Mouse (Mus musculus) neural tube, embryonic 13.5 days (tissue): ENCODE data around the gene D17H6S53E. TPM values are rescaled to one million over a fixed set of nuclear protein-coding genes. Genes with fewer than 3 reads are reported as not detected.

Experiments
- ATAC-seq: fragments of 200-750 bp; cut with Nextera tagmentation; 2 replicates; pipeline ENCODE4 v1.8.0; 2017; ENCODE audit warnings: low read depth, mild to moderate bottlenecking, moderate TSS enrichment, moderate library complexity
- H3K27ac ChIP-seq: fragments of 300-500 bp; sonication (generic); replicated peaks from 2 replicates; pipeline ENCODE4 v1.5.1; 2015; ENCODE audit warnings: moderate library complexity, mild to moderate bottlenecking, inconsistent platforms
- H3K27me3 ChIP-seq: fragments of 300-500 bp; sonication (generic); 2 replicates; pipeline ENCODE4 v1.6.1; 2015; ENCODE audit warnings: mild to moderate bottlenecking, inconsistent platforms
- H3K36me3 ChIP-seq: fragments of 300-500 bp; sonication (generic); 2 replicates; pipeline ENCODE4 v1.6.1; 2015; ENCODE audit warnings: mild to moderate bottlenecking, inconsistent platforms
- H3K4me1 ChIP-seq: fragments of 300-500 bp; sonication (generic); replicated peaks from 2 replicates; pipeline ENCODE4 v1.6.1; 2015; ENCODE audit warnings: inconsistent platforms
- H3K4me2 ChIP-seq: fragments of 300-500 bp; sonication (generic); 2 replicates; pipeline ENCODE4 v1.6.1; 2015; ENCODE audit warnings: inconsistent platforms, mild to moderate bottlenecking, moderate library complexity
- H3K4me3 ChIP-seq: fragments of 300-500 bp; sonication (generic); 2 replicates; pipeline ENCODE4 v1.5.1; 2015; ENCODE audit warnings: mild to moderate bottlenecking, inconsistent platforms
- H3K9ac ChIP-seq: fragments of 300-500 bp; sonication (generic); 2 replicates; pipeline ENCODE4 v1.6.1; 2015; ENCODE audit warnings: moderate library complexity, mild to moderate bottlenecking, inconsistent platforms
- H3K9me3 ChIP-seq: fragments of 300-500 bp; sonication (generic); 2 replicates; pipeline ENCODE4 v1.6.1; 2016; ENCODE audit warnings: inconsistent platforms
- WGBS: fragments of 180-500 bp; shearing (Covaris S2); methylation state at CpG from one replicate; pipeline ENCODE4 v1.1.7; 2015; 5-methylcytosine and 5-hydroxymethylcytosine counted together
- polyA plus RNA-seq: library from polyadenylated mRNA; unstranded; fragments of >200 nt; fragmentation: Nextera tagmentation; extraction: Ambion mirVana; gene quantifications from 2 replicates; pipeline ENCODE4 v1.2.1, GENCODE M21; 2015

D17H6S53E gene
- 8.9 and 10.6 TPM in 2 replicates for polyA plus RNA-seq

GRCm38 (mm10) chr17:35126206-35126611, at the start of gene D17H6S53E:
TSS of gene D17H6S53E (plus strand) at chr17:35126373.
- H3K4me2 ChIP-seq: peak within 1 kb of the TSS; percentile 79
- no peaks in the 10 kb centered on the region for H3K27me3 ChIP-seq
- H3K9me3 ChIP-seq: no peaks in the 10 kb centered on the region
- WGBS: 0% methylated on average over 36 of the region's 36 CpGs
- peak; percentile 21; the same call in 1 of the 2 replicates for ATAC-seq
- H3K4me3 ChIP-seq: peak within 1 kb of the TSS; percentile 76
- peaks cover 42% of the 10 kb centered on the region for H3K4me1 ChIP-seq
- H3K9ac ChIP-seq: peak within 1 kb of the TSS; percentile 94
- H3K27ac ChIP-seq: peak within 1 kb of the TSS; percentile 81
- H3K36me3 ChIP-seq: peaks cover 31% of the 10 kb centered on the region

GRCm38 (mm10) chr17:35076507-35077176, 49.5 kb upstream of the D17H6S53E start, which contains the start of gene Ly6g6e:
TSS of gene Ly6g6e (plus strand) at chr17:35076902.
- Histone ChIP-seq H3K27me3 (no peaks in the 10 kb centered on the region), H3K27ac (no peak within 1 kb of the TSS), H3K9me3 (no peaks in the 10 kb centered on the region), H3K4me2 (peak within 1 kb of the TSS; percentile 47), H3K4me3 (peak within 1 kb of the TSS; percentile 15), H3K9ac (peak within 1 kb of the TSS; percentile 59), H3K36me3 (no peaks in the 10 kb centered on the region), H3K4me1 (peaks cover 18% of the 10 kb centered on the region)
- 26% methylated on average over 10 of the region's 10 CpGs for WGBS
- no peak for ATAC-seq

GRCm38 (mm10) chr17:35077285-35077684, 48.9 kb upstream of the D17H6S53E start:
- no peaks in the 10 kb centered on the region for H3K27me3 ChIP-seq
- H3K36me3 ChIP-seq: no peaks in the 10 kb centered on the region
- H3K4me2 ChIP-seq: peak overlapping the region; percentile 47
- H3K9ac ChIP-seq: peak overlapping the region; percentile 59
- 22% methylated on average over 2 of the region's 2 CpGs for WGBS
- peaks cover 18% of the 10 kb centered on the region for H3K4me1 ChIP-seq
- H3K27ac ChIP-seq: no peak overlapping the region
- H3K9me3 ChIP-seq: no peaks in the 10 kb centered on the region
- peak overlapping the region; percentile 15 for H3K4me3 ChIP-seq
- no peak for ATAC-seq

GRCm38 (mm10) chr17:35077786-35078233, 48.4 kb upstream of the D17H6S53E start, which contains the start of gene Ly6g6d:
TSS of gene Ly6g6d (minus strand) at chr17:35078065.
- Histone ChIP-seq H3K9ac (peak within 1 kb of the TSS; percentile 59), H3K4me1 (peaks cover 18% of the 10 kb centered on the region), H3K27ac (no peak within 1 kb of the TSS), H3K4me3 (peak within 1 kb of the TSS; percentile 15), H3K4me2 (peak within 1 kb of the TSS; percentile 47), H3K36me3 (no peaks in the 10 kb centered on the region), H3K9me3 (no peaks in the 10 kb centered on the region), H3K27me3 (no peaks in the 10 kb centered on the region)
- ATAC-seq: peak; percentile 62
- WGBS: 11% methylated on average over 14 of the region's 14 CpGs

- Histone ChIP-seq H3K27me3 (no peaks in the 10 kb centered on the region), H3K9ac (0 out of 2 replicates have a peak overlapping the region, but pooled peaks have one; percentile 45), H3K27ac (no peak overlapping the region), H3K9me3 (no peaks in the 10 kb centered on the region), H3K4me1 (peaks cover 18% of the 10 kb centered on the region), H3K4me3 (no peak overlapping the region), H3K4me2 (no peak overlapping the region), H3K36me3 (no peaks in the 10 kb centered on the region)
- ATAC-seq: no peak
- WGBS: 75% methylated on average over 9 of the region's 9 CpGs
These were observed 46.4 kb upstream of the D17H6S53E start for GRCm38 (mm10) chr17:35079778-35080177.

GRCm38 (mm10) chr17:35080248-35080647, 45.9 kb upstream of the D17H6S53E start:
- peaks cover 18% of the 10 kb centered on the region for H3K4me1 ChIP-seq
- H3K9ac ChIP-seq: 0 out of 2 replicates have a peak overlapping the region, but pooled peaks have one; percentile 45
- no peaks in the 10 kb centered on the region for H3K9me3 ChIP-seq
- no peaks in the 10 kb centered on the region for H3K36me3 ChIP-seq
- WGBS: 64% methylated on average over 6 of the region's 6 CpGs
- no peak overlapping the region for H3K4me3 ChIP-seq
- H3K27me3 ChIP-seq: no peaks in the 10 kb centered on the region
- H3K27ac ChIP-seq: no peak overlapping the region
- no peak overlapping the region for H3K4me2 ChIP-seq
- ATAC-seq: no peak

- Histone ChIP-seq H3K36me3 (no peaks in the 10 kb centered on the region), H3K4me1 (peaks cover 18% of the 10 kb centered on the region), H3K4me3 (no peak overlapping the region), H3K27me3 (no peaks in the 10 kb centered on the region), H3K27ac (no peak overlapping the region), H3K9me3 (no peaks in the 10 kb centered on the region), H3K9ac (0 out of 2 replicates have a peak overlapping the region, but pooled peaks have one; percentile 8), H3K4me2 (no peak overlapping the region)
- WGBS: 82% methylated on average over 4 of the region's 4 CpGs
- no peak for ATAC-seq
These were observed 45.5 kb upstream of the D17H6S53E start for GRCm38 (mm10) chr17:35080710-35081109.

- Histone ChIP-seq H3K4me3 (no peak overlapping the region), H3K36me3 (no peaks in the 10 kb centered on the region), H3K9me3 (no peaks in the 10 kb centered on the region), H3K27ac (no peak overlapping the region), H3K9ac (no peak overlapping the region), H3K27me3 (no peaks in the 10 kb centered on the region), H3K4me1 (peaks cover 4% of the 10 kb centered on the region; the same call in 1 of the 2 replicates), H3K4me2 (no peak overlapping the region)
- WGBS: 82% methylated on average over 16 of the region's 16 CpGs
- no peak for ATAC-seq
These were observed 43.2 kb upstream of the D17H6S53E start for GRCm38 (mm10) chr17:35082841-35083576.

GRCm38 (mm10) chr17:35083929-35084497, 42.2 kb upstream of the D17H6S53E start:
- no peak overlapping the region for H3K27ac ChIP-seq
- no peaks in the 10 kb centered on the region for H3K9me3 ChIP-seq
- H3K4me1 ChIP-seq: no peaks in the 10 kb centered on the region
- H3K36me3 ChIP-seq: no peaks in the 10 kb centered on the region
- no peaks in the 10 kb centered on the region for H3K27me3 ChIP-seq
- H3K4me2 ChIP-seq: no peak overlapping the region
- no peak overlapping the region for H3K4me3 ChIP-seq
- ATAC-seq: no peak
- 87% methylated on average over 3 of the region's 3 CpGs for WGBS
- H3K9ac ChIP-seq: no peak overlapping the region

GRCm38 (mm10) chr17:35085208-35085865, 40.8 kb upstream of the D17H6S53E start, which contains the start of gene Ly6g6f:
TSS of gene Ly6g6f (minus strand) at chr17:35085610.
- Histone ChIP-seq H3K4me3 (no peak within 1 kb of the TSS), H3K27me3 (no peaks in the 10 kb centered on the region), H3K4me1 (peaks cover 7% of the 10 kb centered on the region), H3K36me3 (no peaks in the 10 kb centered on the region), H3K27ac (no peak within 1 kb of the TSS), H3K9ac (no peak within 1 kb of the TSS), H3K4me2 (no peak within 1 kb of the TSS), H3K9me3 (no peaks in the 10 kb centered on the region)
- WGBS: 88% methylated on average over 7 of the region's 7 CpGs
- ATAC-seq: no peak

GRCm38 (mm10) chr17:35088151-35088550, 38.0 kb upstream of the D17H6S53E start:
- Histone ChIP-seq H3K36me3 (peaks cover 17% of the 10 kb centered on the region), H3K4me1 (peaks cover 18% of the 10 kb centered on the region), H3K4me3 (no peak overlapping the region), H3K9ac (no peak overlapping the region), H3K9me3 (no peaks in the 10 kb centered on the region), H3K27me3 (no peaks in the 10 kb centered on the region), H3K27ac (no peak overlapping the region), H3K4me2 (no peak overlapping the region)
- WGBS: 49% methylated on average over 2 of the region's 2 CpGs
- no peak for ATAC-seq
